Mouse (Mus musculus) heart, postnatal 0 days (tissue): Measurements from ENCODE around the gene Rab11a. TPM values are rescaled to one million over a fixed set of nuclear protein-coding genes. Genes with fewer than 3 reads are reported as not detected.
A peak's percentile ranks its signal among the peaks of the same experiment; 100 is the strongest.
"Not testable (repeated sequence)": the region's sequence is repeated elsewhere in the genome, so short reads cannot be mapped to it uniquely, and the experiment has no call there.

ENCODE experiments used
- ATAC-seq: fragments of 200-750 bp; cut with Nextera tagmentation; 2 replicates; pipeline ENCODE4 v1.8.0; 2017; ENCODE audit warnings: low read depth, moderate number of reproducible peaks, moderate library complexity; ENCODE audit not compliant: insufficient read depth
- DNase-seq: peaks from one replicate; pipeline ENCODE4 v3.0.0-alpha.2; 2016; ENCODE audit warnings: low spot score
- H3K27ac ChIP-seq: fragments of 300-500 bp; sonication (generic); 2 replicates; pipeline ENCODE4 v1.5.1; 2014; ENCODE audit warnings: low read depth, mild to moderate bottlenecking
- H3K27me3 ChIP-seq: fragments of 300-500 bp; sonication (generic); 2 replicates; pipeline ENCODE4 v1.6.1; 2014; ENCODE audit warnings: low read length, mixed read lengths; ENCODE audit not compliant: control insufficient read depth, insufficient read depth
- H3K36me3 ChIP-seq: fragments of 300-500 bp; sonication (generic); replicated peaks from 2 replicates; pipeline ENCODE4 v1.6.1; 2014; ENCODE audit warnings: low read length, mixed read lengths; ENCODE audit not compliant: control insufficient read depth, insufficient read depth
- H3K4me1 ChIP-seq: fragments of 300-500 bp; sonication (generic); 2 replicates; pipeline ENCODE4 v1.6.1; 2014; ENCODE audit warnings: antibody characterized with exemption; ENCODE audit not compliant: control insufficient read depth, insufficient read depth
- H3K4me2 ChIP-seq: fragments of 300-500 bp; sonication (generic); 2 replicates; pipeline ENCODE4 v1.6.1; 2014; ENCODE audit warnings: low read depth, mild to moderate bottlenecking, low read length, moderate library complexity
- H3K4me3 ChIP-seq: fragments of 300-500 bp; sonication (generic); 2 replicates; pipeline ENCODE4 v1.5.1; 2014; ENCODE audit warnings: low read depth, low read length
- H3K9ac ChIP-seq: fragments of 300-500 bp; sonication (generic); replicated peaks from 2 replicates; pipeline ENCODE4 v1.6.1; 2014; ENCODE audit warnings: low read depth, low read length, mixed read lengths
- H3K9me3 ChIP-seq: fragments of 300-500 bp; sonication (generic); replicated peaks from 2 replicates; pipeline ENCODE4 v1.6.1; 2016; ENCODE audit warnings: low read length; ENCODE audit not compliant: control insufficient read depth
- CTCF ChIP-seq: IDR thresholded peaks from 2 replicates; pipeline ENCODE4 v1.5.1; 2016; ENCODE audit warnings: antibody characterized with exemption, control low read depth, low read depth
- EP300 ChIP-seq: IDR thresholded peaks from 2 replicates; pipeline ENCODE4 v1.6.1; 2016; ENCODE audit warnings: antibody characterized with exemption, low read depth
- WGBS: fragments of 180-500 bp; shearing (Covaris S2); extraction: QIAGEN DNeasy Blood & Tissue Kit; methylation state at CpG from one replicate; pipeline ENCODE4 v1.1.7; 2014; 5-methylcytosine and 5-hydroxymethylcytosine counted together
- polyA plus RNA-seq: library from polyadenylated mRNA; unstranded; fragments of >200 nt; fragmentation: Nextera tagmentation; extraction: Ambion mirVana; gene quantifications from 2 replicates; pipeline ENCODE4 v1.2.1, GENCODE M21; 2015
- total RNA-seq: library from RNA; depleted of rRNA; stranded (reverse); fragments of >200 nt; gene quantifications from 2 replicates; pipeline ENCODE4 v1.2.3, GENCODE M21; 2014; ENCODE audit warnings: low replicate concordance

Gene Rab11a
- total and polyA plus RNA-seq, 2 experiments from 2014 or later = 180 to 438 TPM

DNA sequence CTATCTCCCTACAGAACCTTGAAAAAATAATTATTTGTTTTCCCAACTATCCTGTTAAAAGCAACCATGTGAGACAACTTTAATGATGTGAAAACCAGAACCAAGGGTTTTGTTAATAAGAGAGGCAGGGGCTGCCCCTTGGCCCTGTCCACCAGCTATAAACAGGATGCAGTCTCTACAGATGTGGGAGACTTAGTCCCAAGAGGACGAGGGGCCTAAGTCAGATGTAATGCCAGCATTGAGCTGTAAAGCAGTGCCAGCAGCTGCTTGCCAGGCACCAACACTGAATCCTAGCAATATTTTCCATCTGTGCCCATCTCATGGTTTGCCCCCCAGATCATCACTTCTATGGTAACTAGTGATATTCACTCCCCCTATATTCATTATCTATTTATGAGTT lies 4.9 kb upstream of the Rab11a start:
- Histone ChIP-seq H3K4me1 (no peaks in the 10 kb centered on the region), H3K9ac (no peak overlapping the region), H3K4me3 (no peak overlapping the region), H3K4me2 (no peak overlapping the region), H3K36me3 (no peaks in the 10 kb centered on the region), H3K9me3 (no peaks in the 10 kb centered on the region), H3K27me3 (no peaks in the 10 kb centered on the region), H3K27ac (no peak overlapping the region)
- WGBS = 59% methylated on average over 1 of the region's 1 CpGs
- no peak for DNase-seq
- TF ChIP-seq EP300 (no peak), CTCF (no peak)
- ATAC-seq = no peak

DNA sequence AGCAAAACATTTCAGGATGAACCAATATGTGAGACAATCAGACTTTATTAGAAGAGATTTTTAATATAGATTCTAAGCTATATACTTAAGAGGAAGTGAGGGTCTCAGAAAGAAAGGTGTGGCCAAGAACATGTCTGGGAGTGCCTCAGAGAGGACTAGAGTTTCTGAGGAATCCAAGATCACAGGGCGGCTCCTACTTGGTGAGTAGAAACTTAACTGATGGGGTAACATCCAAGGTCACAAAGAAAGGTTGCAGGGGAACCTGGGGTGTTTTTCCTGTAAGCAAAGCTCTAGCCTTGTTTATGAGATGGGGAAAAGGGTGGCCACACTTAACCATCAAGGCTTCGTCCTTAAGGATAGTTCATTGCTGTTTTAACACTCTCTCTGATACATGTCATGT lies 1.4 kb upstream of the Rab11a start:
- peaks cover 4% of the 10 kb centered on the region; the same call in 1 of the 2 replicates for H3K4me1 ChIP-seq
- H3K9ac ChIP-seq = no peak overlapping the region
- no peak overlapping the region for H3K4me2 ChIP-seq
- no peaks in the 10 kb centered on the region for H3K9me3 ChIP-seq
- no peaks in the 10 kb centered on the region for H3K27me3 ChIP-seq
- 72% methylated on average over 2 of the region's 2 CpGs for WGBS
- H3K36me3 ChIP-seq = no peaks in the 10 kb centered on the region
- TF ChIP-seq EP300 (no peak), CTCF (no peak)
- no peak overlapping the region for H3K4me3 ChIP-seq
- DNase-seq (no peak), ATAC-seq (no peak)
- H3K27ac ChIP-seq = no peak overlapping the region

DNA sequence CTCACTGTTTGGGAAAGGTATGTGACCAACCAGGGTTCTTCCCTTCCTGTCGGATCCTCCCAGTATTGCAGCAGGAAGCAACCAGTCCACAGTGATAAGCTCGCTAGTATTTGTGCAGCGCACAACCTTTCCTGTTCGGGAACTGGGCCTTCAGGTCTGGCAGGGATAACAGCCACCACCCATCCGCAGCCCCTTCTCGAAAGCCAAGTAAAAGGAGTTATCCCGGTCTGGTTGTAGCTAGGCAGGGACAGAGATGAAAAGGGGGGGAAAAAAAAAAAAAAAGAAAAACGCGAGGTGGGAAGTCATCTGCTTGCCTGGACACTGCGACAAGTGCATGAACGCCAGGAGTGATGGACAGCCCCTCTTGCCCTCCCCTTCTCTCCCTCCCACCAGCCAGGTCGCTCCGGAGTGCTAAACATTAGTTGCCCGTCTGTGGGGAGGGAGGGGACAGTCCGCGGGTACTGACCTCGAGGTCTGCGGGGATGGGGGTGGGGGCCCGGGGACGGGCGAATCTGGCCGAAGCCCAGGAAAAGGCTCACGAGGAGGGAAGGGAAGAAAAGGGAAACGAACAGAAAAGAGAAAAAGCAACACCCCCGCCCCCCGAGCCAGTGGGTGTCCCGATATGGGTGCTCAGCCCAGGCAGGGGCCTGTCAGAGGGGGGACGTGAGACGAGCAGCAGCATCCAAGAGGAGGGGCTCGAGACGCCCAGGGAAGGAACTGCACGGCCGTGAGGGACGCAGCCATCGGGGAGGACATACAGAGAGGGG lies 736 bp downstream of the Rab11a start:
- Histone ChIP-seq H3K27ac (peak overlapping the region; percentile 98), H3K27me3 (no peaks in the 10 kb centered on the region), H3K9me3 (no peaks in the 10 kb centered on the region), H3K4me1 (peaks cover 4% of the 10 kb centered on the region; the same call in 1 of the 2 replicates), H3K36me3 (no peaks in the 10 kb centered on the region), H3K4me3 (peak overlapping the region; percentile 98), H3K9ac (peak overlapping the region; percentile 95), H3K4me2 (peak overlapping the region; percentile 84)
- under 1% methylated on average over 35 of the region's 35 CpGs for WGBS
- TF ChIP-seq EP300 (peak; percentile 74), CTCF (no peak)
- DNase-seq (peak; percentile 96), ATAC-seq (peak; percentile 69)

DNA sequence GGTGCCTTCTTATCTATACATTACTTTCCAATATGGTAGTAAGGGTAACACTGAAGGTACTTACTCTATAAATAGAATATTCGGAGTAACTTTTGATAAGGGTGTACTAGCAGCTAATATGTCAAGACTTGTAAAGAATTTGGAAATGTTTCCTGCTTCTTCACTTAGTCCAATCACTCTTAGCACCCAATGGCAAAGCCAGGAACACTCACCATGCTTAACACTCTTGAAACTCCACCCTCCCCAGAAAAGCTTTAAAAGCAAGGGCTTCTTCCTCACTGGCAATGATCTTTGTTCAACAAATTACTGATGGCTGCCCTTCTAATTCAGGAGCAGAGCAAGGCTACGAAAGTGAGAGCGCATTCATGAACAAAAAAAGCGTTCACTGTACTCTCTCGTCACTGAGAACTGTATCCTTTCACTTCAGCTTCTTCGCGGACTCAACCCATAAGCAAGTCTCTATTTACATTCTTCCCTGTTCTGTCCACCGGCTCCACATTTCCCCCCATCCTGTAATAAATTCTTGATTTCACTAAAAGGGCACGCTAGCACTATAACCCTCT lies 1.4 kb downstream of the Rab11a start:
- DNase-seq = peak; percentile 57
- Histone ChIP-seq H3K4me1 (peaks cover 10% of the 10 kb centered on the region), H3K4me3 (peak overlapping the region; percentile 98), H3K36me3 (no peaks in the 10 kb centered on the region), H3K27me3 (no peaks in the 10 kb centered on the region), H3K27ac (peak overlapping the region; percentile 98), H3K9ac (peak overlapping the region; percentile 95), H3K9me3 (no peaks in the 10 kb centered on the region), H3K4me2 (peak overlapping the region; percentile 84)
- WGBS = 1% methylated on average over 9 of the region's 9 CpGs
- TF ChIP-seq EP300 (no peak), CTCF (no peak)
- no peak for ATAC-seq

DNA sequence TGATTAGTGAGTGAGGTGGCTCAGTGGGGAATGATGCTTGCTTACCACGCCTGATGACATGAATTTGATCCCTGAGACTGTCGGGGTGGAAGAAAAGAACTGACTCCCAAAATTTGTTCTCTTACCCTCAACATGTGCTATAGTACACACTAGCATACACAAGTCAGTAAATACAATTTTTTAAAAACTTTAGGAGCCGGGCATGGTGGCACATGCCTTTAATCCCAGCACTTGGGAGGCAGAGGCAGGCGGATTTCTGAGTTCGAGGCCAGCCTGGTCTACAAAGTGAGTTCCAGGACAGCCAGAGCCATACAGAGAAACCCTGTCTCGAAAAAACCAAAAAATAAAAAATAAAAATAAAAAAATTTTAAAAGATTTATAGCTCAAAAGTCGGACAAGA lies 2.6 kb downstream of the Rab11a start:
- Histone ChIP-seq H3K4me2 (peak overlapping the region; percentile 29), H3K4me1 (peaks cover 17% of the 10 kb centered on the region)
- not testable (repeated sequence) for H3K27ac ChIP-seq, H3K9me3 ChIP-seq, H3K4me3 ChIP-seq, ATAC-seq, H3K36me3 ChIP-seq, H3K9ac ChIP-seq, DNase-seq, H3K27me3 ChIP-seq
- WGBS = 81% methylated on average over 6 of the region's 7 CpGs
